Mouse (Mus musculus): ENCODE data around the gene Utp14a.
"Not testable (repeated sequence)": the region's sequence is repeated elsewhere in the genome, so short reads cannot be mapped to it uniquely, and the experiment has no call there.

The Utp14a gene

DNA sequence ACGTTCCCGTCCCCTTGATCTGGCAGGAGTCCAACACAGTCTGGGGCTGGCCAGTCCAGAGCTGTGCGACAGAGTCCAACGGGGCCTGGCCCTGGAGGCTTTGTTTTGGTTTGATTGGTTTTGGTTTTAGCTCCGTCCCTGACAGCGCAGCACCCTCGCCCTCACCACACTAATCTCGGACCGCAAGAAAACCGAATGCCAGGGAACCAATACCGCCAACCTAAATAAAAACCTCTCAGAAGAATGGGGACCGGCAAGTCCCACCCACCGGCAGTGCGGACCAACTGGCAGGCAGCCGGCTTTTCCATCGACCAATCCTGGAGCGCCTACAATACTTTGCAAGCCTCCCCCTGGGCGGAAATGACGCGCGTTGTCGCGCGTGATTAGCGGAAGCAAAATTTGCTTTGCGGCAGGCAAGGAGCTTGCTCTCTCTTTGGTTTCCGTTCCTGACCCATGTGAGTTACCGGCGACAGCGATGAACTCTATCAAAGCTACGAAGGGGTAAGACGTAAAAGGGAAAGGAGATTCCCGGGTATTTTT lies at the start of gene Utp14a:
Gene Utp14a, plus strand, starts transcription at position 395 of the 540 bp plus-strand sequence.
- peak; percentile 96 for DNase-seq

- peak; percentile 52 to 57 for DNase-seq
These were observed 48.7 kb upstream of the Utp14a start for GRCm38 (mm10) chrX:48207761-48208487.

DNA sequence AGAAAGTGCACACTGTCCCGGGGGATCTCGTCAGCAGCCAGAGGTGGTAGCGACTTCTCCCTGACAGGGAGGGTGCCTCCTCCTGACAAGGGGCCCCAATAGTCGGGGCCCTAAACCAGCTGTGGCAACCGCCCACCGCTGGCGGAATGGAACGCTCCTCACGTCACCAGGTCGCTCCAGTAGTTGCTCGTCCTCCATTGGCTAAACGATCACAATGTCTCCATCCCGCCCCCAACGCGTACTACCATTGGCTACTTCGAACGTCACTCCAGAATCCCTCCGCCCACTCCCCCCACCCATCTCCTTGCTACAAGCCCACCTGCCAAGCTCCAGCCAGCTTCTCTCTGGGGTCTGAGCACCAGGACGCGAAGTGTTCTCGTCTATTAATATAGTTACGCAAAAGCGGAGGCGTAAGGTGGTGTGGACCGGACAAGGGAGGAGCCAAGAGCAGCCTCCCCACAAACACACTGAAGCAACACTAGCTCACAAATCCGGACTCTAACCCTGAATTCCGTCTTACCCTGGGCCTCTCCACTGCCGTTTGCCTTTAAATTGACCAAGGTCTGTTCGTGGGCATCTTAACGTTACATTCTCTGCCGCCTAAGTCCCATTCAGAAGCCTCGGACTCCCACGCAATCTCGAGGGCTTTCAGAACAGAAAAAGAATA lies 48.0 kb upstream of the Utp14a start, which contains the start of gene Zdhhc9:
Gene Zdhhc9, minus strand, starts transcription at position 360 of the 667 bp plus-strand sequence.
- DNase-seq: peak; percentile 88 to 91

GRCm38 (mm10) chrX:48209746-48210145 lies 46.9 kb upstream of the Utp14a start:
- not testable (repeated sequence) for DNase-seq

DNA sequence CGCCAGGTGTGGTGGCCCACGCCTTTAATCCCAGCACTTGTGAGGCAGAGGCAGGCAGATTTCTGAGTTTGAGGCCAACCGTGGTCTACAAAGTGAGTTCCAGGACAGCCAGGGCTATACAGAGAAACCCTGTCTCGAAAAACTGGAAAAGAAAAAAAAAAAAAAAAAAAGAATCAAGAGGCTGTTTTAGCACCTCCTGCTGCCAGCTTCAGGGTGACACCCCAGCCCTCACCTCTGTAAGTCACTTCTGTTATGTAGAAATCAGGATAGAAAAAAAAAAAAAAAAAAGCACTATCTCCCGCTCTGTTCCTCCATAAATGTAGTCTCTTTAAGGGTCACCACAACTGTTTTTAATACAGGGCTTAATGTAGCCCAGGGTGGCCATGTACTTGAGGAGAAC lies 37.2 kb upstream of the Utp14a start:
- no peak for DNase-seq

- DNase-seq: no peak
These were observed 34.0 kb upstream of the Utp14a start for GRCm38 (mm10) chrX:48222706-48223105.

GRCm38 (mm10) chrX:48226225-48226624 lies 30.4 kb upstream of the Utp14a start:
- no peak for DNase-seq

GRCm38 (mm10) chrX:48234417-48234816 lies 22.2 kb upstream of the Utp14a start:
- DNase-seq: no peak

DNA sequence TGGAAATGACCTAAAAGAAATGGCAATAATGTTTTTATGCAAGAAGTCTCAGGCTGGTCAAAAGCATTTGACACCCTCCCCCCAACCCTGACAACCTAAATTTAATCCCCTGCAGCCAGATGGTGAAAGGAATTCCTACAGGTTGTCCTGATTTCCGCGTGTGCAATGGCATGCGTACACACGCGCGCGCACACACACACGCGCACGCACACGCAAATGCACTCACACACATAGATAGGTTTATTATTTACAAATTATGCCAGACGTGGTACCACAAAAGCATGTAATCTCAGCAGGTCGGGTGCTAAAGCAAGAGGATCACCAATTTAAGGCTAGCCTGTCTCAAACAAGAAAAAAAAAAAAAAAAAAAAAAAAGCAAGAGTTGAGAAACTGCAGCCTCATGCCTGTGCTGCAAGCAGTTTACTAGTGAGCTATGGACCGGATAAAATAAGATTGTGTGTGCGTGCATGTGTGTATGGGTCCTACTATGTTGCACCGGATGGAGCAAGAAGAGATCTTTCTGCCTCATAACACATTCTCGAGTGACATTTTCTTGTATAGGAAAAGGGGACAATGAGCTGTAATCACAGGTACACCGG lies 733 bp upstream of the Utp14a start:
- peak; percentile 38 to 48 for DNase-seq

DNA sequence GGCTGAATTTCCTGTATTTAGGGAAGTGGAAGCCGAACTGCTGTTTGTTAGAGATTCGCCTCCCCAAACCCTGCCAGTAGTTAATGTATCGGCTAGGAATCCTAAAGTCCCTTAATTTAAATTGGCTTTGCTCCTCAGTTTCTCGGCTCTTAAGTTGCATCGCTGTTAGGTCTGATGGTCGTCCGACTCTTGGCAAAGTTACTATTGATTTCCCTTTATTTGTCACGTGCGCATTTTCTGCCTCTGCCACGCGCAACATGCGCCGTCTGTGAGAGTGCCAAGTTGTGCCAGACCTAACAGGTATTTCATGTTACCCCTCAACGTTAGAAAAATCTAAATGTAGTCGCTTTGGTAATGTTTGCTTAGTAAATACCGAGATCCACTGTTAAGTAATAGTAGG lies 349 bp downstream of the Utp14a start:
- peak in 1 of 2 experiments; percentile 28 for DNase-seq

DNA sequence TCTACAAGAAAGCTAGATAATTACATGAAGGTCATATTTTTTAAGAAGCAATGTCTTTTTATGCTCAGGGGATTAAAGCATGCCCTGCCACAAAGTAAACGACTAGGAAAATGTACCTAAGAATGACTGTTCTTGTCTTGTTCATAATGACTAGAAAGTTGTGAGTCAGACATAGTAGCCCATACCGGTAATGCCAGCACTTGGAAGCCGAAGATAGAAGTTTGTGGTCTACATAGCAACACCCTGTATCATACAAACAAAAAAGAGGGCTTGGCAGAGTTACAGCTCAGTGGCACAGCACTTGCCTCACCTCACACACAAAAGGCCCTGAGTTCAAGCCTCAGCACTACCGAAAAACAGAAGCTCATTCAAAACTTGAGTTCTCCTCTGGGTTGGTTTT lies 15.0 kb downstream of the Utp14a start:
- no peak for DNase-seq

DNA sequence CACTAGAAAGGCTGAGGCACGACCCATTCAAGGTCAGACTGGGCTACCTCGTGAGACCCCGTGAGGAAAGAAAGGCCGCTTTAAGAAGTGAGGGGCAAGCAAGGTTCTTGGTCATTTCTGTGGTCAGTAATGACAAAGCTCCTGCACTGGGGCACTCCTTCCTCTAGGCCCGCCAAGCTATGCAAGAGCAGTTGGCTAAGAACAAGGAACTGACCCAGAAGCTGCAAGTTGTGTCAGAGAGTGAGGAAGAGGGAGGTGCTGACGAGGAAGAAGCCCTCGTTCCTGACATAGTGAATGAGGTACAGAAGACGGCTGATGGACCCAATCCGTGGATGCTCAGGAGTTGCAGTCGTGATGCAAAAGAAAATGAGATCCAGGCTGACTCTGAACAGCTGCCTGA lies 18.0 kb downstream of the Utp14a start:
- DNase-seq: no peak

DNA sequence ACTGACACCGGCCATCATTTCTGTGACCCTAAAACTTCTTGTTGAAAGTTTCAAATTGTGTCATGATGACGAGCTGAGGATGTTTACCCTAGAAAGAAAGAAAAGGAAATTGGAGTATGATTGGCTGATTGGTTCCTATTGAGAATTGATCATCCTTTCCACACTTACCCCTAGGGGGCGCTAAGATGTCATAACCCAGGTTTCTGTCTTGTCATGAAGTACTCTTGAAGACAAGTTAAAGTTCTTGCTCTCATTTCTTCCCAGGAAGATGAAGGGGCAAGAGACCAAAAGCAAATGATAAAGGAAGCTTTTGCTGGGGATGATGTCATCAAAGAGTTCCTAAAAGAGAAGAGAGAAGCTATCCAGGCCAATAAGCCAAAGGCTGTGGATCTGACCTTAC lies 21.4 kb downstream of the Utp14a start:
- peak; percentile 12 to 45 for DNase-seq

DNA sequence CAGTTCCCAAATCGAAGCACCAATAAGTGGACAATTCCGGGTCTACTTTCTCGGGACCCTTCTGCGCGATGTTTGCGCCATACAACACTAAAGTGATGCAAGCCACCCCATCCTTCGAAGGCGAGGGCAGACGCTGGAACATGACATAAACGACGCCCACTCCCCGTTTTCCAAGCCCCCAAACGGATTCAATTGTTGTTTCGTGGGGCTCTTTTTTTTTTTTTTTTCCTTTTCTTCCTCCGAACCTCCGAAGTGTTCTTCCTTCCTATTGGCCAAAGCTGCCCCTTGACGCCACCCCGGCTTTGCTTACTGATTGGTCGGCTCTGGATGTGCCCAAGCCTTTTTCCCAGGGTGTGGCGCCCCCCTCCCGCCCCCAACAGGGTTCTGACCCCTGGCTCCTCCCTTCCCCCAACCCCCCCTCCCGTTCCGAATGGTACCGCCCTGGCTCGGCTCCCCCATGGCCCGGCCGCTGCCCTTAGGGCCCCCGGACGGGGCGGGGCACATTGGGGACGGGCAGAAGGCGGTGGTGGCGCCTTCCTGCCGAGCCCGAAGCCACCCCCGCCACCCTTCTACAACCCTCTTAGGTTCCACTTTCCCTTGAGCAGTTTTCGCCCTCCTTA lies 27.8 kb downstream of the Utp14a start:
- DNase-seq: peak in 1 of 2 experiments; percentile 91

- DNase-seq: peak; percentile 79 to 85
These were observed 28.5 kb downstream of the Utp14a start for GRCm38 (mm10) chrX:48285006-48285650.

DNA sequence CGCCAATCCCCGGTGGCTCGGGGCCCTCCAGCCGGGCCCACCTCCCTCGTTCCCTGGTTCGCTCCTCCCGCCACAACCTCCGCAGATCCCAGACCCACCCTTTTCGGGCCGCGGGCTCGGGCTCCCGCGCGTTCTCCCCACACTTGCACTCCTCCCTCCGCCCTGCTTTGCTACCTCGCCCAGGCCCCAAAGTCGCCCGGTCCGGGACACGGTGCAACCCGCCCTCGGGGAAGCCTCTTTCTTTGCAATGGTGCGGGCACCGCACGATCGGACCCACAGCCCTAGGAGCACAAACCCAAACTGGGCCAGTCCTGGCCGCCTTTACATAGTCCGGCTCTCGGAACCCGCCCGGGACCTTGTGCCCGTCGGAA lies 29.0 kb downstream of the Utp14a start:
- DNase-seq: peak in 1 of 2 experiments; percentile 68

GRCm38 (mm10) chrX:48286488-48286887 lies 29.8 kb downstream of the Utp14a start:
- peak in 1 of 2 experiments; percentile 17 for DNase-seq

DNA sequence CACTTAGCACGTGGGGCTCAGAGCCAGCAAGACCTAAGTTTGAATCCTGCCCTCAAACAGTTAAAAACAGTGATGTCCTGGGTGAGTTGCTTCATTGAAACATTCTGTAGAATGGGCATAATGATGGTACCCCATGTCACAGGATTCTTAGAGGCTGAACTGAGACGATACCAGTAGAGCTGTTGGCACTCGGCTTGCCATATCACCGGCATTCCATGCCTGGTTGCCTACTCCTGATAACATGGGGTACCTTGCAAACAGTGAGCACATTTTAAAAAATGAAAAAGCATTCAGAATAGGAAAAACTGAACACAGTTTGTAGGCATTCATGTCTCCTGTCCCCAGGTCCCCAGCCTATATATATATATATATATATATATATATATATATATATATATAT lies 31.3 kb downstream of the Utp14a start:
- no peak for DNase-seq

DNA sequence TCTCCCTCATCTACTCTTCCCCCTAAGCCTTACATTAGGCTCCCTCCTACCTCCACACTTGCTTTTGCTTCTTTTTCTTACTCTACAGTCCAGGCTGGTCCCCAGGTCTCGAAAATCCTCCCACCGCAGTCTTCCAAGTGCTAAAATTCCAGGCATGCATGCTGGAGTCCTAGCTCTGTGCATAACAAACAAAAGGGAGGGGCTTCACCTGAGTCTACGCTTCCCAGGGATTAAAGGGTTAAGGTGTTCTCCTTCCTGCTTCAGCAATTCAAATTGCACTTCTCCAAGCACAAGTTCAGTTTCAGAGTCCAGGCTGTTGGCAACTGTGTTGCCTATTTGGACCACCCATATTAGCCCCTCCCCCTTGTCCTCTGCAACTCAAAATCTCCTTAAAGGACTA lies 34.8 kb downstream of the Utp14a start:
- DNase-seq: no peak

DNA sequence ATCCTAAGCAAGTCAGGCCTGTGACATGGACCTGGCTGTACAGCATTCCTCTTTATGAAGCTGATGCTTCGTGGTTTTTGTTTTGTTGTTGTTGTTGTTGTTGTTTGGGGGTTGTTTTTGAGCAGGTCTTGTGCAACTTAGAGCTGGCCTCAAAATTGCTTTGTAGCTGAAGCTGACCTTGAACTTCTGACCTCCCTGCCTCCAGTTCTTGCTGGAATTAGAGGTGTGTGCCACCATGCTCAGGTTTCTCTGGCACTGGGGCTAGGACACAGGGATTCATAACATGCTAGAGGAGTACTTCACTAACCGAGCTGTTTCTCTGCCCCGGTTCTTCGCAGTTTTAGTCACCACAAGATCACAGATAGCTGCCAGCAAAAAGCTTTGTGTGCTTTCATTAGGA lies 48.7 kb downstream of the Utp14a start:
- no peak for DNase-seq

GRCm38 (mm10) chrX:48310706-48311517 lies 54.2 kb downstream of the Utp14a start:
- DNase-seq: peak in 1 of 2 experiments; percentile 8

GRCm38 (mm10) chrX:48311727-48312126 lies 55.1 kb downstream of the Utp14a start:
- no peak for DNase-seq

Data from cerebellum, postnatal 25 days (tissue).